Mouse (Mus musculus) forelimb bud, embryonic 11.5 days (tissue): Measurements from ENCODE around the gene Pah.
A peak's percentile ranks its signal among the peaks of the same experiment; 100 is the strongest.

Experiments
- DNase-seq: peaks from one replicate; pipeline ENCODE4 v3.0.0-alpha.2; 2012; ENCODE audit warnings: low read depth, low spot score

Gene Pah

DNA sequence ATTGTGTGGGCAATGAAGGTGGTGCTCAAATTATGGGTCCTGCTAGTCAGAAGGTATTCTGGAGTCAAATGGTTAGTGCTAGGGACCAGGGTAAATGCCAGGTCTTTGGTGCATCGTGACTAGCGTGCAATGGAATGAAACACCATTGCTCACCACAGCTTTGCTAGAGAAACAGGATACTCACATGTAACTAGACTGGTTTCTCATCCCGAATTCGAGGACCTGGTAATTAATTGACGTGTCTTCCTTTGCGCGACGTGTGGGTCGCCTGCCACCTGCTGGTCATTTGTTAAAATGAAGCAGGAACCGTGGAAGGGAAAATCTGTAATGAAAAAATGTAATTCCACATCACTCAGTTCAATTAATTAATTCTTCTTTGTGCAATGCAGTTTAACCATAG is 17.6 kb upstream of the Pah start:
- DNase-seq: no peak

GRCm38 (mm10) chr10:87508581-87508980 is 13.0 kb upstream of the Pah start:
- no peak for DNase-seq

DNA sequence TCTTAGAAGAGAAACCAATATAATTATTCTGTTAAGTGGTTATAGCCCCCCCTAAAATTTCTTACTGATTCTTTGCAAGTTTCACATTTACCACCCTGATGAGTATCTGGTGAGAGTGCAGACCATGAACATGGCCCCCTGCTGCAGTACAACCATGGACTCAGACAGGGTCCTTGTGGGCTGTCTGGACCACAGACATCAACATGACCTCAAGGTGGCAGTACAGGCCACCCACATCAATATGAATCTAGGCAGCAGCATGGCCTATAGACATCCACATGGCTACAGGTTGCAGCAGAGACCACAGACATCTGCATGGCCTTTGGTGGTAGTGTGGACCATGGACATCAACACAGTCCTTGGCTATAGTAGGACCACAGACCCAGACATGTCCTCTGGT is 8.5 kb upstream of the Pah start:
- DNase-seq: no peak

DNA sequence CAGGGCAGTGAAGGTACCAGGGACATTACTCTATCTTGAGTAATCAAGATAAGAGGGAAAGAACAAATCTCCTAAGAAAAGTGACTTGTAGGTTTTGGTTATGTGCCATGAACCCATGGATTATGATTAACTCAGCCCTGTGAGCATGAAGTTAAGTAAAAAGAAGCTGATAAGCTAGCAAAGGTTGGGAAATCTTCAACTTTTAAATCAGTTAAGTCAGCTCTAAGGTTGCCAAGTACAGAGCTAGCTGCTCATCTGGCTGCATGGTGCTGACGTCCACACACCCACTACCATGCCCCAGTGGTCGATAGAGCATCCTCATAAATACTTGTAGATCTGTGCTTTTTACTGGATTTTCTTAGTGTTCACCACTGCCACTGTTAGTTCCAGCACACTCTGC is 3.0 kb upstream of the Pah start:
- DNase-seq: no peak

DNA sequence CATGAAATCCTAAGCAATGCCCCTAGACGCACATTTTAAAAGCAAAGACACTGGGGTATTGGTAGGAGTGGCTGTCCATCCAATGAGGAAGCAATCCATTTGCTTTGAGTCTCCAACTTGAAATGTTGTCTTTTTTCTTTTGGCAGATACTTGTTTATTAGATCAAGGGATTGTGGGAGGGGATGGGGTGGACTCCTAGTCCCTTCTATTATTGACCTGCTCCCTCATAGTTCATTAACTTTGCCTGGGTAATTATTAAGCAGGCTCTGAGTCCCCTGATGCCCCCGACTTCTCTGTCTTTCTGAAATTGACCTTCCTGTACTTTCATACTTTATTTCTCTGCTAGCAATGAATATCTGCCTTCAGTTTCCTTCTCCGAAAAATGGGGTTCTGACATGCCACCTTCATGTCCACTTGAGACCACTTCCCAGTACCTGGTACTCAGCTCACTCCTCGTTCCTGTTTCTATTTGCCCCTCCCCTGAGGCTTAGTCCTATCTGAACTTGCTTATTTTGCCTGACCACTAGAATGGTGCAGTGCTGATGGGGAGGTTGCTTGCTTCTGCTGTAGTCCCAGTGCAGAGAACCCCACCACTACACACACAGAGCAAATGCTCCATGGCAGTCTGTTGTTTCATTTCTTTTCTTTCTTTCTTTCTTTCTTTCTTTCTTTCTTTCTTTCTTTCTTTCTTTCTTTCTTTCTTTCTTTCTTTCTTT is 1.0 kb upstream of the Pah start:
- DNase-seq: no peak

- no peak for DNase-seq
Measured at GRCm38 (mm10) chr10:87534172-87534571, 12.6 kb downstream of the Pah start.

GRCm38 (mm10) chr10:87545759-87546158 is 24.2 kb downstream of the Pah start:
- no peak for DNase-seq

- DNase-seq: peak; percentile 23
Measured at GRCm38 (mm10) chr10:87546299-87547234, 25.0 kb downstream of the Pah start.

DNA sequence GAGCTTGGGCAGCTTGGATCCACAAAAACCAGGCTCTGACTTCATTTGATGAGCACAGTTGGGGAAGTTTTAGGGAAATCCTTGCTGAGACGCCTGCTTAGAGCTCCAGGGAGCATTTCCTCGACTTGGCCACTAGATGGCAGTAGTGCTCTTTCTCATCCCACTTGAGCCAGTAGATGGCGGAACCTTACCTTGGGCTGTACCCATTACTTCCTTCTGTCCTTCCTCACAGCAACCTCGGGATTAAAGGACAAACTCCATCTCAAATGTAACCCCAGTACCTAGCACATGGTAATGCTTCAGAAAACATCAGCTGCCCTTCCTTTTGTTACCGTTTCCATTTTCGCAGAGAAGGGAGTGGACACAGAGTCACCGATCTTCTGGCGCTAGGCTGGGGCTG is 31.1 kb downstream of the Pah start:
- DNase-seq: peak; percentile 79

GRCm38 (mm10) chr10:87556441-87556840 is 34.8 kb downstream of the Pah start:
- no peak for DNase-seq

DNA sequence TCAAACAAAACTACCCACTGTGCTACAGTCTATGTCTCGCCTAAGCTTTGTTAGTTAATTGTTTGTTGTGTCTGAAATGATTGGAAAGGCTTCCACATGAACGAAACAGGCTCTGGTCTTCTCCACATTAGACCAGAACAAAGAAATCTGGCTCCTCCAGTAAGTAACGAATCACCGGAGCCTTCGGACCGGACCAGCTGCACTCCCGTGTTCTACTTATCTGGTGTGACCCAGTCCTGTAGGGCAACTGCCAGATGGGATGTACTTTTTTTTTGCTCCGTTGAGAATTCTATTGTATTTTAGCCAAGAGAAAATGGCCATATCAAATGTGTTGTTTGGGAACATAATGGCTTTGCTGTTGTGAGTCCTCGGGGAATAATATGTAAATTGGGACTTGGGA is 42.2 kb downstream of the Pah start:
- DNase-seq: no peak

DNA sequence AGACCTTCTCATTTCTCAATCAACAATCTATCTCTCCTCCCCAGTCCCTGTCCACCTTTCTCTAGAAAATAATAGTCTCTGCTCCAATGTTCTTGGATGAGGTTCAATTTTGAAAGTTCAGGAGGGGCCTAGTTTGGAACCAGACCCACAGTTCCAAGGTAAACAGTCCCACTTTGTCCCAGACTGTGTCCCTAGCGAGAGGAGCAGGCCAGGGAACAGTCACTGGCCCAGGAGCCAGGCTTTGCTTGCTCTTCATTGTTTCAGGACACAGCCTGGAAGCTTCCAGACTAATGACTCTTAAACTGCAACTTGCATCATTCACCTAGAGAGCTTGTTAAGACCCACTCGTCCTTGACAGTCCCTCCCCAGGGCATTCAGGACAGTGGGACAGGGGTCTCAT is 44.1 kb downstream of the Pah start:
- no peak for DNase-seq

- DNase-seq: no peak
Measured at GRCm38 (mm10) chr10:87572500-87572899, 50.9 kb downstream of the Pah start.

DNA sequence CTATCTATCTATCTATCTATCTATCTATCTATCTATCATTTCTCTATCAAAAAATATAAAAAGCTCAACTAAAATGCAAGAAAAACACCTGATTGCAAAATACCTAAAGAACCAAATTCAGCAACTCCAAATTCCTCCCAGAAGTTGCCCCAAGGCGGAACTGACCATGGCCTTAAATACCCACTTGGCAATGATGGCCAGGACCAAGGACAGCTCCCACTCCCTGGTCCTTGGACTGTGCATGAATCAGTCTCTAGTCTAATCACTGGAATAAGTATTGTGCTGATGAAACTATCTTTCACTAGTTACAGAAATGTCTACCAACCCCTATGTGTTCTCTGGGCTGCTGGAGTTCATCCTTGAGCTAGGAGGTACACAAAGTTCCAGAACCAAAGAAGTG is 65.1 kb downstream of the Pah start:
- DNase-seq: peak; percentile 73

DNA sequence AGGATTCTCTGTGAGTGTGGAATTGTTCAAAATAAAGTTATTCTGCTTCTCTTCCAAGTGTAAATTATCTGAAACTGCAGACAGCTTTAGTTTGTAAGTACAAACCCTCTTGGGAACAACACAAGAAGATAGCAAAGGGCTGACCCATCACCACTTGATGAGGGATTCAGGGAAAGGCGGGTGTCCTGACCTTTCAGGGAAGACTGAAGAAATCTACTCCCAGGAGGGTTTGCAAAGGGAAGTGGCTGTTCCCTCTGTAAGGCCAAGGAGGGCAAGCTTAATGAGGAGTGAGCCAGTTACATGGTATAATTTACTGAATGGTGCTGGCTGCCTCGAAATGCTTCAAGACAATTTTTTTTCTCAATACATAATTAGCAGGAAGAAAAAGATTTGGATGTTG is 72.3 kb downstream of the Pah start:
- no peak for DNase-seq

- peak; percentile 48 for DNase-seq
Measured at GRCm38 (mm10) chr10:87596361-87597074, 74.9 kb downstream of the Pah start.

DNA sequence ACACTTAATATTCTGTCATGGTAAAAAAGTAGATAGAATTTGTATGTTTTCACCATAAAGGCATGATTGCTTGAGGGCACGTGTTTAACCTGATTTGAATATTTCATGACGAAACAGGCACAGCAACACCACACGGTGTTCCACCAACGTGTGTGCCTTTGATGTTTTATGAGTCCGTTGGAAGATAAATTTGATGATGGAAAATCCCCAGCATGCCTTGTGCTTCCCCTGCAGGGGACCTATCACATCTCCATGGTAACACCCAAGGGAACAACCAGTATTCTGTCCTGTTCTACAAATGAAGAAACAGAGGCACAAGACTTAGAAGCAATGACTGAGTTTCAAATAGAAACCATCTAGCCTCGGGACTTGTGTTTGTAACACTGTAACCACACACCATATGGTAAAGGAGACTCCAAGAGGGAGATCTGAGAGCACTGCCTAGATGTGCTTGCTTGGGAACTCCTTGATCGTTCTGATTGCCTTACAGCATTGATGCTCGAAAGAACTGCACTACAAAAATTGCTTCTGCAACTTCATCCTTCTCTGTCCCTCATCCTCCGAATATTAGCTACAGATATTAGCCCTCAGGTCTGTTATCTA is 75.6 kb downstream of the Pah start:
- DNase-seq: peak; percentile 2

GRCm38 (mm10) chr10:87602151-87602550 is 80.6 kb downstream of the Pah start:
- no peak for DNase-seq

DNA sequence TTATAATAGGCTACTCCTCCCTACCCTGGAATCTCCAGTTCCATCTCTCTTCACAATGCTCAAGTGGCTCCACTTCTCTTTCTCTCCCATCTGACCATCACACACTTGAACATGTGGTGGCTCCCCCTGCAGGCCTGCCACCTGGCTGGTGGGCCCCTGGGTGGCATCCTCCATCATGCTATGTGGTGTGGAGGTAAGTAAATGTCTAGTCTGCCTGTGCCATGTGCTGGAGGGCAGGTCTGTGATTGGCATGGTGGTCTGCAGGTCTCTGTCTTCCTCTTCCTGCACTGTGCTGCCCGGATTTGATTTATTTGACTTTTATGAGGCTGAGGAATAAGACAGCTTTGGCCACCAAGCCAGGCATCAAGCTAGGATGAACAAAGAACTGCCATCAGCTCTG is 103.6 kb downstream of the Pah start:
- DNase-seq: no peak
